Mouse (Mus musculus) kidney, embryonic 14.5 days (tissue): ENCODE data around the gene Tdrd12. TPM values are rescaled to one million over a fixed set of nuclear protein-coding genes. Genes with fewer than 3 reads are reported as not detected.
"Not testable (repeated sequence)": the region's sequence is repeated elsewhere in the genome, so short reads cannot be mapped to it uniquely, and the experiment has no call there.

Source experiments
- ATAC-seq: fragments of 200-750 bp; cut with Nextera tagmentation; 2 replicates; pipeline ENCODE4 v1.8.0; 2017; ENCODE audit warnings: moderate number of reproducible peaks, mild to moderate bottlenecking, moderate TSS enrichment, moderate library complexity; ENCODE audit not compliant: low FRiP score, low TSS enrichment
- H3K27ac ChIP-seq: fragments of 300-500 bp; sonication (generic); 2 replicates; pipeline ENCODE4 v1.5.1; 2014; ENCODE audit warnings: low read depth, mild to moderate bottlenecking, low read length, moderate library complexity, mixed read lengths
- H3K27me3 ChIP-seq: fragments of 300-500 bp; sonication (generic); 2 replicates; pipeline ENCODE4 v1.6.1; 2014; ENCODE audit warnings: mild to moderate bottlenecking, low read length; ENCODE audit not compliant: control insufficient read depth, insufficient read depth
- H3K36me3 ChIP-seq: fragments of 300-500 bp; sonication (generic); 2 replicates; pipeline ENCODE4 v1.6.1; 2014; ENCODE audit warnings: low read length, mixed read lengths; ENCODE audit not compliant: control insufficient read depth, insufficient read depth
- H3K4me1 ChIP-seq: fragments of 300-500 bp; sonication (generic); 2 replicates; pipeline ENCODE4 v1.6.1; 2014; ENCODE audit warnings: low read length, mixed read lengths; ENCODE audit not compliant: control insufficient read depth, insufficient read depth
- H3K4me2 ChIP-seq: fragments of 300-500 bp; sonication (generic); replicated peaks from 2 replicates; pipeline ENCODE4 v1.6.1; 2014; ENCODE audit warnings: low read depth, mild to moderate bottlenecking, low read length
- H3K4me3 ChIP-seq: fragments of 300-500 bp; sonication (generic); 2 replicates; pipeline ENCODE4 v1.5.1; 2014; ENCODE audit warnings: mild to moderate bottlenecking, low read length
- H3K9ac ChIP-seq: fragments of 300-500 bp; sonication (generic); 2 replicates; pipeline ENCODE4 v1.6.1; 2014; ENCODE audit warnings: low read depth, mild to moderate bottlenecking, low read length, moderate library complexity
- H3K9me3 ChIP-seq: fragments of 300-500 bp; sonication (generic); 2 replicates; pipeline ENCODE4 v1.6.1; 2016; ENCODE audit warnings: low read length; ENCODE audit not compliant: control insufficient read depth
- WGBS: fragments of 180-500 bp; shearing (Covaris S2); extraction: QIAGEN DNeasy Blood & Tissue Kit; methylation state at CpG from one replicate; pipeline ENCODE4 v1.1.7; 2014; 5-methylcytosine and 5-hydroxymethylcytosine counted together
- polyA plus RNA-seq: library from polyadenylated mRNA; unstranded; fragments of >200 nt; fragmentation: Nextera tagmentation; extraction: Ambion mirVana; gene quantifications from 2 replicates; pipeline ENCODE4 v1.2.1, GENCODE M21; 2014

Gene Tdrd12
- polyA plus RNA-seq, 1 experiment from 2014 or later, result 0.30 TPM

- no peak for ATAC-seq
- H3K27ac ChIP-seq, result no peak overlapping the region
- WGBS, result 37% methylated on average over 4 of the region's 4 CpGs
- H3K4me2 ChIP-seq, result no peak overlapping the region
- peaks cover 20% of the 10 kb centered on the region for H3K27me3 ChIP-seq
- H3K36me3 ChIP-seq, result no peaks in the 10 kb centered on the region
- H3K4me1 ChIP-seq, result 0 out of 2 replicates have a peak, but pooled peaks cover 7% of the 10 kb centered on the region
- H3K4me3 ChIP-seq, result no peak overlapping the region
- H3K9ac ChIP-seq, result no peak overlapping the region
- no peaks in the 10 kb centered on the region for H3K9me3 ChIP-seq
Measured at GRCm38 (mm10) chr7:35579849-35580248, 42.3 kb upstream of the Tdrd12 start.

DNA sequence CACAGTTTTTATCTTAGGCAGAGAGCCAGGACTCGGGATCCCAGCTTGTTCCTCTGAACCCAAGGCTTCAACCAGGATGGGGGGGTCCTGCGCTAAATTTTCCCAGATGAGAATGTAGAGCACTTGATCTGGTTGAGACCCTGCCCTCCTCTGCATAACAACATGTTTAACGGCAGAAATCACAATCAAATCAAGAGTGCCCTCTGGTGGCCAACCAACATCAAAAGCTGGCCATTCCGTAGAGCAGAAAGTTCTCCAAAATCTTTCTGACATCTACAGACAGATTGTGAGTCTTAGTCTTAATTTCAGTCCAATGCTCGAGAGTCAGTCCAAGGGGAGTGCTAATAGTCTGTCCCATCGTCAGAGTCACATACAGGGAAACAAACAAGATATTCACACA, 33.3 kb upstream of the Tdrd12 start:
- not testable (repeated sequence) for H3K9ac ChIP-seq, H3K4me1 ChIP-seq, H3K9me3 ChIP-seq, H3K27ac ChIP-seq, H3K27me3 ChIP-seq, H3K4me3 ChIP-seq, H3K36me3 ChIP-seq, ATAC-seq, H3K4me2 ChIP-seq
- 26% methylated on average over 6 of the region's 6 CpGs for WGBS

DNA sequence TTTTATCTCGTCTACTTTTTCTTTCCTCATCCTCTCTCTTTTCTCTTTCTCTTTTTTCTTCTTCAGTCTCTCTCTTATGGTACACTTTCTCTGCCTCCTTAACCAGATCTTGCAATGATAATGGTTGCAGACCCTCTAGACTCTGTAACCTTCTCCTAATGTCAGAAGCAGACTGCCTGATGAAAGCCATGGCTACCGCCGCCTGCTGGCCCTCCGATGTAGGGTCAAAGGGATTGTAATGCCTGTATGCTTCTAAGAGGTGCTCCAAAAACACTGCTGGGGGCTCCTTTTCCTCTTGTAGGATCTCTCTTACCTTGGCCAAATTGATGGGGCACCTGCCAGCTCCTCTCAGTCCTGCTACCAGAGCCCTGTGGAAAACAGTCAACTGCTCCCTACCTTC, 32.2 kb upstream of the Tdrd12 start:
- 90% methylated on average over 4 of the region's 4 CpGs for WGBS
- H3K27ac ChIP-seq, ATAC-seq, H3K4me1 ChIP-seq, H3K36me3 ChIP-seq, H3K4me2 ChIP-seq, H3K27me3 ChIP-seq, H3K4me3 ChIP-seq, H3K9me3 ChIP-seq, H3K9ac ChIP-seq: not testable (repeated sequence)

GRCm38 (mm10) chr7:35565965-35566364, 28.4 kb upstream of the Tdrd12 start:
- not testable (repeated sequence) for H3K27ac ChIP-seq, H3K27me3 ChIP-seq, H3K36me3 ChIP-seq, ATAC-seq, H3K4me1 ChIP-seq, H3K4me3 ChIP-seq, H3K9ac ChIP-seq, H3K4me2 ChIP-seq, H3K9me3 ChIP-seq
- WGBS, result 72% methylated on average over 13 of the region's 13 CpGs

GRCm38 (mm10) chr7:35564872-35565271, 27.3 kb upstream of the Tdrd12 start:
- H3K27me3 ChIP-seq, H3K4me3 ChIP-seq, H3K9ac ChIP-seq, H3K4me1 ChIP-seq, H3K27ac ChIP-seq, ATAC-seq, H3K9me3 ChIP-seq, H3K36me3 ChIP-seq, H3K4me2 ChIP-seq: not testable (repeated sequence)
- 80% methylated on average over 10 of the region's 10 CpGs for WGBS

- H3K4me2 ChIP-seq, result no peak overlapping the region
- no peak for ATAC-seq
- WGBS, result 97% methylated on average over 2 of the region's 2 CpGs
- H3K27me3 ChIP-seq, result no peaks in the 10 kb centered on the region
- H3K4me3 ChIP-seq, result no peak overlapping the region
- no peak overlapping the region for H3K27ac ChIP-seq
- H3K36me3 ChIP-seq, result no peaks in the 10 kb centered on the region
- H3K9ac ChIP-seq, result no peak overlapping the region
- no peaks in the 10 kb centered on the region for H3K9me3 ChIP-seq
- H3K4me1 ChIP-seq, result no peaks in the 10 kb centered on the region
Measured at GRCm38 (mm10) chr7:35564067-35564865, 26.7 kb upstream of the Tdrd12 start.

- Histone ChIP-seq H3K27ac (no peak overlapping the region), H3K9ac (no peak overlapping the region), H3K27me3 (no peaks in the 10 kb centered on the region), H3K4me3 (no peak overlapping the region), H3K4me2 (no peak overlapping the region), H3K4me1 (no peaks in the 10 kb centered on the region), H3K9me3 (no peaks in the 10 kb centered on the region), H3K36me3 (no peaks in the 10 kb centered on the region)
- WGBS, result 72% methylated on average over 11 of the region's 11 CpGs
- ATAC-seq, result no peak
Measured at GRCm38 (mm10) chr7:35563071-35563470, 25.5 kb upstream of the Tdrd12 start.

DNA sequence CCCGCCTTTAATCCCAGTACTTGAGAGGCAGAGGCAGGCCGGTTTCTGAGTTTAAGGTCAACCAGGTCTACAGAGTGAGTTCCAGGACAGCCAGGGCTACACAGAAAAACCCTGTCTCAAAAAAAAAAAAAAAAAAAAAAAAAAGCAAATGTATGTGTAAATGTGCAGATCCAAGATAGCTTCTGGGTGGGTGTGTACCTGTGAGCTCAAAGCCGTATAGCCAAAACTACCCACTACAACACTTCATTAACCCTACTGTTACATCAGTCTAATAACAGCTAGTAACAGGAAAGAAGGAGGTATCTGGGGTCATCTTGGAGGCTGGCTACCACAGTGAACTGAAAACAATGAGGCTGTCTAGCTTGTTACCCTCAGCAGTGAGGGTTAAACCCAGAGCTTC, 22.3 kb upstream of the Tdrd12 start:
- Histone ChIP-seq H3K4me1 (0 out of 2 replicates have a peak, but pooled peaks cover 3% of the 10 kb centered on the region), H3K27ac (no peak overlapping the region), H3K9ac (no peak overlapping the region), H3K27me3 (no peaks in the 10 kb centered on the region), H3K9me3 (no peaks in the 10 kb centered on the region), H3K36me3 (no peaks in the 10 kb centered on the region), H3K4me2 (no peak overlapping the region), H3K4me3 (no peak overlapping the region)
- no peak for ATAC-seq
- WGBS, result 87% methylated on average over 3 of the region's 3 CpGs

- H3K4me1 ChIP-seq, result 0 out of 2 replicates have a peak, but pooled peaks cover 3% of the 10 kb centered on the region
- H3K9ac ChIP-seq, result no peak overlapping the region
- H3K4me2 ChIP-seq, result no peak overlapping the region
- no peaks in the 10 kb centered on the region for H3K9me3 ChIP-seq
- no peak overlapping the region for H3K4me3 ChIP-seq
- H3K36me3 ChIP-seq, result no peaks in the 10 kb centered on the region
- no peaks in the 10 kb centered on the region for H3K27me3 ChIP-seq
- ATAC-seq, result no peak
- 69% methylated on average over 2 of the region's 2 CpGs for WGBS
- H3K27ac ChIP-seq, result no peak overlapping the region
Measured at GRCm38 (mm10) chr7:35558681-35559080, 21.1 kb upstream of the Tdrd12 start.
